Mouse (Mus musculus) hindbrain, postnatal 0 days (tissue): ENCODE measurements around the gene Aco1. TPM values are rescaled to one million over a fixed set of nuclear protein-coding genes. Genes with fewer than 3 reads are reported as not detected.

Source experiments
- ATAC-seq: fragments of 200-750 bp; cut with Nextera tagmentation; 2 replicates; pipeline ENCODE4 v1.8.0; 2017; ENCODE audit warnings: mild to moderate bottlenecking, moderate TSS enrichment, moderate library complexity
- DNase-seq: peaks from one replicate; pipeline ENCODE4 v3.0.0-alpha.2; 2015; ENCODE audit warnings: low spot score
- H3K27ac ChIP-seq: fragments of 300-500 bp; sonication (generic); 2 replicates; pipeline ENCODE4 v1.5.1; 2014; ENCODE audit warnings: mild to moderate bottlenecking
- H3K27me3 ChIP-seq: fragments of 300-500 bp; sonication (generic); 2 replicates; pipeline ENCODE4 v1.6.1; 2014; ENCODE audit warnings: low read length, mixed read lengths; ENCODE audit not compliant: insufficient read depth
- H3K36me3 ChIP-seq: fragments of 300-500 bp; sonication (generic); 2 replicates; pipeline ENCODE4 v1.6.1; 2014; ENCODE audit warnings: low read length, mixed read lengths; ENCODE audit not compliant: insufficient read depth
- H3K4me1 ChIP-seq: fragments of 300-500 bp; sonication (generic); 2 replicates; pipeline ENCODE4 v1.6.1; 2014; ENCODE audit warnings: antibody characterized with exemption, low read length, mixed read lengths; ENCODE audit not compliant: insufficient read depth
- H3K4me2 ChIP-seq: fragments of 300-500 bp; sonication (generic); 2 replicates; pipeline ENCODE4 v1.6.1; 2014; ENCODE audit warnings: low read depth, mild to moderate bottlenecking, low read length, moderate library complexity, mixed read lengths
- H3K4me3 ChIP-seq: fragments of 300-500 bp; sonication (generic); 2 replicates; pipeline ENCODE4 v1.5.1; 2014; ENCODE audit warnings: low read length
- H3K9ac ChIP-seq: fragments of 300-500 bp; sonication (generic); replicated peaks from 2 replicates; pipeline ENCODE4 v1.6.1; 2014; ENCODE audit warnings: mild to moderate bottlenecking, low read length, moderate library complexity, mixed read lengths
- H3K9me3 ChIP-seq: fragments of 300-500 bp; sonication (generic); 2 replicates; pipeline ENCODE4 v1.6.1; 2016; ENCODE audit warnings: low read length, mixed read lengths
- CTCF ChIP-seq: IDR thresholded peaks from 2 replicates; pipeline ENCODE4 v1.5.1; 2016; ENCODE audit warnings: antibody characterized with exemption, control low read depth, low read depth
- WGBS: fragments of 180-500 bp; shearing (Covaris S2); extraction: QIAGEN DNeasy Blood & Tissue Kit; methylation state at CpG from one replicate; pipeline ENCODE4 v1.1.7; 2014; 5-methylcytosine and 5-hydroxymethylcytosine counted together
- polyA plus RNA-seq: library from polyadenylated mRNA; unstranded; fragments of >200 nt; fragmentation: Nextera tagmentation; extraction: Ambion mirVana; gene quantifications from 2 replicates; pipeline ENCODE4 v1.2.1, GENCODE M21; 2015
- total RNA-seq: library from RNA; depleted of rRNA; stranded (reverse); fragments of >200 nt; gene quantifications from 2 replicates; pipeline ENCODE4 v1.2.3, GENCODE M21; 2014

Gene Aco1
- total and polyA plus RNA-seq, 2 experiments from 2014 or later, result 38.3 to 57.0 TPM

- no peak overlapping the region for H3K27ac ChIP-seq
- DNase-seq (no peak), ATAC-seq (no peak)
- peaks cover 61% of the 10 kb centered on the region for H3K36me3 ChIP-seq
- TF ChIP-seq CTCF, result no peak
- H3K4me1 ChIP-seq, result no peaks in the 10 kb centered on the region
- no peaks in the 10 kb centered on the region for H3K9me3 ChIP-seq
- H3K27me3 ChIP-seq, result no peaks in the 10 kb centered on the region
- no peak overlapping the region for H3K4me2 ChIP-seq
- WGBS, result 91% methylated on average over 7 of the region's 7 CpGs
- H3K4me3 ChIP-seq, result no peak overlapping the region
- H3K9ac ChIP-seq, result no peak overlapping the region
These were observed 45.1 kb downstream of the Aco1 start for GRCm38 (mm10) chr4:40187956-40188355.

DNA sequence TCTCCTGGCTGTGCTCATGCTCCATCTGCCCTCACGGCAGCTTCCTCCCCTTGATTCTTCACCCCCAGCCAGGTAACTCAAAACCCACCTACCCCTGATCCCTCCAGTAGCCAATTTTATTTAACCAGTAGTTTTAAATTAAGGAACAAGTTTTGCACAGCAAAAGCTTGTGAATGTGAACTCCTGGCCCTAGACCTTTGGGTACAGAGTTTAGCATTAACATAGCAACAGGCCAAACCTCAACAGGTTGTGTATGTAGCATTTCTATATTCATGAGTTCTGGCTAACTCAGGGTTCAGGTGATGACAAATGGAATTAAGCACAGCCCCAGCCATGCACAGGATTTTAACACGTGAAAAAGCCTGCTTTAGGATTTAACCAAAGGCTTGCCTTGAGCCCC lies 49.4 kb downstream of the Aco1 start:
- Histone ChIP-seq H3K27me3 (no peaks in the 10 kb centered on the region), H3K4me1 (no peaks in the 10 kb centered on the region), H3K36me3 (peaks cover 47% of the 10 kb centered on the region), H3K27ac (no peak overlapping the region), H3K4me3 (no peak overlapping the region), H3K9ac (no peak overlapping the region), H3K4me2 (no peak overlapping the region), H3K9me3 (no peaks in the 10 kb centered on the region)
- DNase-seq (no peak), ATAC-seq (no peak)
- TF ChIP-seq CTCF, result no peak
- WGBS, result 77% methylated on average over 2 of the region's 2 CpGs

DNA sequence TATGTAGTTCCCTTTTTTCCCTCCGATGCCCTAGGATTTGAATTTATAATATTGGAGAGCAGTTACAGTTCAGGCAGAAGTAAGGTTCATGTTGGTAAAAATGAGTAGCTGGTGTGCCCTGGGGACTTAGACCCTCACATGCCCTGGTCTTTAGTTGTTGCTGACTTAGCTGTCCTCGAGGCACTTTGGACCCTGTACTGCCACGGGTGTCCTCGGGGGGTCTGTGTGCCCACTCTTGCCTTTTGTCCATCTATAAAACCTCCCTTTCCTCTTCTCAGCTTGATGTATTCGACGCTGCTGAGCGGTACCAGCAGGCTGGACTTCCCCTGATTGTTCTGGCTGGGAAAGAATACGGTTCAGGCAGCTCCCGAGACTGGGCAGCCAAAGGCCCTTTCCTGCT lies 50.6 kb downstream of the Aco1 start:
- no peaks in the 10 kb centered on the region for H3K4me1 ChIP-seq
- DNase-seq (no peak), ATAC-seq (no peak)
- no peak overlapping the region for H3K27ac ChIP-seq
- no peak overlapping the region for H3K4me2 ChIP-seq
- no peaks in the 10 kb centered on the region for H3K27me3 ChIP-seq
- no peaks in the 10 kb centered on the region for H3K9me3 ChIP-seq
- no peak overlapping the region for H3K9ac ChIP-seq
- no peak for TF ChIP-seq CTCF
- no peak overlapping the region for H3K4me3 ChIP-seq
- WGBS, result 57% methylated on average over 9 of the region's 9 CpGs
- peaks cover 41% of the 10 kb centered on the region; the same call in 1 of the 2 replicates for H3K36me3 ChIP-seq

DNA sequence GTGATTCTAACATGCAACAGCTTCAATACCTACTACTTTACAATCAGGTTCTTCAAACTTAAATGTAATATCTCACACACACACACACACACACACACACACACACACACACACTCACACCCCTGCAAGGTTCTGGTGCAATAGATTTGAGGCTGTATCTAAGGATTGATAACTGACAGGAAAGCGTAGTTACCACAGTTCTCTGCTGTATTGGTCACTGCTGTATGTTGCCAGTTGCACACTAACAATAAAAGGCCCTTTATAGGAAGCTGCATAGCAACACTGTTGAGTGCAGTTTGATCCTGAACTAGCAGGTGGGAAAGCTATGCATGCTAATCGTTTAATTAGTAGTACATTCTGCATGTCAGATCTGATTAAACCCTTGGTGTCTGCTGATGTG lies 52.5 kb downstream of the Aco1 start:
- H3K27ac ChIP-seq, result no peak overlapping the region
- no peaks in the 10 kb centered on the region for H3K9me3 ChIP-seq
- no peak overlapping the region for H3K4me3 ChIP-seq
- H3K27me3 ChIP-seq, result no peaks in the 10 kb centered on the region
- no peaks in the 10 kb centered on the region for H3K4me1 ChIP-seq
- no peak overlapping the region for H3K4me2 ChIP-seq
- WGBS, result 88% methylated on average over 2 of the region's 2 CpGs
- no peak overlapping the region for H3K9ac ChIP-seq
- DNase-seq (no peak), ATAC-seq (no peak)
- peaks cover 34% of the 10 kb centered on the region; the same call in 1 of the 2 replicates for H3K36me3 ChIP-seq
- TF ChIP-seq CTCF, result no peak

DNA sequence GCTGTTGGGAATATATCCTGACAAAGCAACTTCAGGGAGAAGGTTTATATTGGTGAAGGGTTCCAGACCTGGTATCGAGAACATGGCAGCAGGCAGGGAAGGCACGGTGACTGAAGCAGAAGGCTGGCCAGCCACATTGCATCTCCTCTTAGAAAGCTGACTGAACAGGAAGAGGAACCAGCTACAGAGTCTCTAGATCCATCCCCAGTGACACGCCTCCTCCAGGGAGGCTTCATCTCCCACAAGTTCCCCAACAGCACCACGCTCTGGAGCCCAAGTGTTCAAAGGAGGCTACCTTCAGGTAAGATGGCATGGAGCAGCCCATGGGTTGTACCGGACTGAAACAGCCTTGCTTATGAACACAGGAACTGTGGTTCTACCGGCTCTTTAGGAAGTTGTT lies 59.3 kb downstream of the Aco1 start:
- H3K4me3 ChIP-seq, result no peak overlapping the region
- ATAC-seq, result no peak
- WGBS, result 96% methylated on average over 6 of the region's 6 CpGs

DNA sequence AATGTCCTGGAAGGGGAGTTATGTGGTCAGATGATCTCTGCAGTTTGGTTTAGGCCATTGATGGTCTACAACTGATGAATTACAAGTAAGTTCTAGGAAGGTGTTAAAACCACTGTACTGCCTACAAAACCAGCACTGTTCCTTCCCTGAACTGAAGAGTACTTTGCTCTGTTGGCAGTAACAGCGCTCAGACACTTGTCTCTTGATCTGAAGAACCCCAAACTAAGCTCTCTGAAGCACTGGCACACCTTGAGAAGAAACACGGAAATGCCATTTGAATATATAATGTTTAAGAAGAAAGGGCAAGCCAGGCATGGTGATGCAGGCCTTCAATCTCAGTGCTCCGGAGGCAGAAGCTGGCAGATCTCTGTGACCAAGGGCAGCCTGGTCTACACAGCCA lies 61.5 kb downstream of the Aco1 start:
- Histone ChIP-seq H3K27ac (no peak overlapping the region), H3K4me1 (no peaks in the 10 kb centered on the region), H3K4me3 (no peak overlapping the region), H3K9ac (no peak overlapping the region), H3K27me3 (no peaks in the 10 kb centered on the region), H3K4me2 (no peak overlapping the region), H3K36me3 (peaks cover 15% of the 10 kb centered on the region; the same call in 1 of the 2 replicates), H3K9me3 (no peaks in the 10 kb centered on the region)
- no peak for DNase-seq
- no peak for ATAC-seq
- TF ChIP-seq CTCF, result no peak
- WGBS, result 97% methylated on average over 3 of the region's 3 CpGs

More for the DNA sequence above, 59.3 kb downstream of the Aco1 start:
- Histone ChIP-seq H3K4me1 (no peaks in the 10 kb centered on the region), H3K27me3 (no peaks in the 10 kb centered on the region), H3K27ac (no peak overlapping the region), H3K4me2 (no peak overlapping the region), H3K9ac (no peak overlapping the region), H3K36me3 (peaks cover 20% of the 10 kb centered on the region; the same call in 1 of the 2 replicates), H3K9me3 (no peaks in the 10 kb centered on the region)
- DNase-seq, result no peak
- no peak for TF ChIP-seq CTCF

- H3K9ac ChIP-seq, result no peak overlapping the region
- no peak overlapping the region for H3K4me3 ChIP-seq
- H3K27ac ChIP-seq, result no peak overlapping the region
- H3K4me1 ChIP-seq, result no peaks in the 10 kb centered on the region
- no peak for TF ChIP-seq CTCF
- ATAC-seq (no peak), DNase-seq (no peak)
- H3K36me3 ChIP-seq, result peaks cover 15% of the 10 kb centered on the region; the same call in 1 of the 2 replicates
- no peak overlapping the region for H3K4me2 ChIP-seq
- 92% methylated on average over 22 of the region's 22 CpGs for WGBS
- H3K9me3 ChIP-seq, result no peaks in the 10 kb centered on the region
- no peaks in the 10 kb centered on the region for H3K27me3 ChIP-seq
These were observed 62.5 kb downstream of the Aco1 start for GRCm38 (mm10) chr4:40205231-40205903.
